Mouse (Mus musculus) bone marrow macrophage, adult 2 months (primary cell): Measurements from ENCODE around the gene Smarcb1.

Experiments
- CTCF ChIP-seq: IDR thresholded peaks from 2 replicates; pipeline ENCODE4 v1.5.1; 2012; ENCODE audit warnings: low read depth, mild to moderate bottlenecking, low read length, moderate library complexity
- POLR2A ChIP-seq: IDR thresholded peaks from 2 replicates; pipeline ENCODE4 v1.6.1; 2012; ENCODE audit warnings: mild to moderate bottlenecking, low read depth, low read length, borderline replicate concordance

GRCm38 (mm10) chr10:75926396-75926795 lies 5.0 kb upstream of the Smarcb1 start:
- no peak for TF ChIP-seq POLR2A
- no peak for TF ChIP-seq CTCF
